Mouse (Mus musculus) E14TG2a.4 (cell line): ENCODE measurements at regions not wholly inside any gene's neighbourhood (a gene's known extent, or its start where the extent isn't known, plus 50 kb on each side); places are given as distances from the start of the nearest gene placed in this dataset.

Experiments used
- CTCF ChIP-seq: conservative IDR thresholded peaks from 2 replicates; pipeline ENCODE4 v1.5.1; 2014; ENCODE audit warnings: low read length
- NANOG ChIP-seq: IDR thresholded peaks from 2 replicates; pipeline ENCODE4 v1.6.1; 2014; ENCODE audit warnings: borderline replicate concordance, low read length, mixed read lengths
- POU5F1 ChIP-seq: IDR thresholded peaks from 2 replicates; pipeline ENCODE4 v1.6.1; 2014; ENCODE audit warnings: low read length, borderline replicate concordance

GRCm38 (mm10) chr6:67158765-67159164 lies 79.2 kb upstream of the Serbp1 start:
- TF ChIP-seq CTCF, result peak; percentile 92
- no peak for TF ChIP-seq POU5F1
- TF ChIP-seq NANOG, result no peak
